ENCODE assay signal across 16 mouse cellular contexts in genomic region chr6:55539196-55539595, GRCm38 (mm10).
A peak's percentile ranks its signal among the peaks of the same experiment; 100 is the strongest.
DNase-seq lines count a peak whose midpoint lies in the region; ATAC-seq and TF ChIP-seq lines count a peak whose summit lies in the region.
"Had no signal": no experiment of that assay in that cellular context is flagged by ENCODE, and none has a peak within 500 bp of the region (broad histone marks: within the 10 kb centered on the region; RNA-seq: fewer than 3 reads in every experiment).

No protein-coding gene starts in this region.

- DNase-seq in heart, adult 11 months: peak; percentile 58
- DNase-seq in heart, embryonic 10.5 days (ENCODE audit: low spot score): no peak
- peak; percentile 31 to 50 for DNase-seq in layer of hippocampus, postnatal 10 days (ENCODE audit: low spot score in 2 of 2)
- peak; percentile 68 for DNase-seq in midbrain, postnatal 0 days (ENCODE audit: low spot score)
- no peak for DNase-seq in adipocyte (ENCODE audit: low spot score)
- DNase-seq in heart, adult 2 months: no peak
- no peak for DNase-seq in urinary bladder, postnatal 36 days (ENCODE audit: low spot score in 2 of 2)
- DNase-seq: adrenal gland, postnatal 36 days; cerebellum, adult 9-11 months; gastrocnemius, postnatal 14 days; kidney, adult 11 months; thymus, adult 18-20 months had no signal

- 0 out of 2 replicates have a peak, but pooled peaks cover 4% of the 10 kb centered on the region for H3K4me1 ChIP-seq in heart, embryonic 10.5 days
- peaks cover 7% of the 10 kb centered on the region for H3K4me1 ChIP-seq in forebrain, embryonic 16.5 days (replicated peaks; ENCODE audit: control insufficient read depth, insufficient read depth, low read length)
- H3K4me1 ChIP-seq in midbrain, postnatal 0 days (ENCODE audit: insufficient read depth, low read length): no peaks in the 10 kb centered on the region
- H3K4me1 ChIP-seq in heart, adult 2 months (ENCODE audit: control insufficient read depth, insufficient read depth, low read length): no peaks in the 10 kb centered on the region

- peak; percentile 74; the same call in 1 of the 2 replicates for ATAC-seq in forebrain, embryonic 16.5 days
- ATAC-seq in midbrain, postnatal 0 days (ENCODE audit: low FRiP score): peak; percentile 81
- ATAC-seq: Patski had no signal

- H3K27ac ChIP-seq in heart, embryonic 10.5 days: no peak overlapping the region
- no peak overlapping the region for H3K27ac ChIP-seq in forebrain, embryonic 16.5 days (ENCODE audit: low read length)
- peak overlapping the region; percentile 43; the same call in 1 of the 2 replicates for H3K27ac ChIP-seq in midbrain, postnatal 0 days (ENCODE audit: low read depth, low read length)
- H3K27ac ChIP-seq in heart, adult 2 months: no peak overlapping the region
- H3K27ac ChIP-seq: heart, embryonic 15.5 days had no signal

- no peak overlapping the region for H3K9ac ChIP-seq in forebrain, embryonic 16.5 days (replicated peaks; ENCODE audit: low read depth, low read length)
- H3K9ac ChIP-seq in midbrain, postnatal 0 days (replicated peaks; ENCODE audit: low read length, poor library complexity, severe bottlenecking): no peak overlapping the region
- no peak overlapping the region for H3K9ac ChIP-seq in heart, adult 2 months (ENCODE audit: low read depth, low read length)
- H3K9ac ChIP-seq: heart, embryonic 15.5 days had no signal

- 69% methylated on average over 10 of the region's 10 CpGs for WGBS in heart, embryonic 10.5 days
- WGBS in forebrain, embryonic 16.5 days: 38% methylated on average over 10 of the region's 10 CpGs
- 7% methylated on average over 10 of the region's 10 CpGs for WGBS in midbrain, postnatal 0 days
- WGBS in heart, adult 2 months: 62% methylated on average over 10 of the region's 10 CpGs

- no peak for TF ChIP-seq EP300 in heart, adult 2 months (IDR thresholded peaks at IDR 0.05; ENCODE audit: insufficient read depth, low read depth, low read length)

- no peaks in the 10 kb centered on the region for H3K79me2 ChIP-seq in heart, adult 2 months (replicated peaks; ENCODE audit: control insufficient read depth, insufficient read depth, low read length)

- no peak overlapping the region for H3K4me3 ChIP-seq in heart, embryonic 10.5 days
- no peak overlapping the region for H3K4me3 ChIP-seq in forebrain, embryonic 16.5 days (replicated peaks; ENCODE audit: low read length)
- 0 out of 2 replicates have a peak overlapping the region, but pooled peaks have one; percentile 5 for H3K4me3 ChIP-seq in midbrain, postnatal 0 days (ENCODE audit: low read depth, low read length)
- H3K4me3 ChIP-seq in heart, adult 2 months: no peak overlapping the region
- H3K4me3 ChIP-seq: heart, embryonic 15.5 days; megakaryocyte, embryonic 14.5 days had no signal

- 0 out of 2 replicates have a peak overlapping the region, but pooled peaks have one; percentile 1 for H3K4me2 ChIP-seq in forebrain, embryonic 16.5 days (ENCODE audit: low read length)
- H3K4me2 ChIP-seq in midbrain, postnatal 0 days (ENCODE audit: low read depth, low read length, poor library complexity, severe bottlenecking): peak overlapping the region; percentile 35
- H3K4me2 ChIP-seq: heart, embryonic 15.5 days had no signal

- H3K9me3 ChIP-seq in heart, embryonic 10.5 days: no peaks in the 10 kb centered on the region
- H3K9me3 ChIP-seq in forebrain, embryonic 16.5 days (ENCODE audit: control insufficient read depth, low read length): no peaks in the 10 kb centered on the region
- no peaks in the 10 kb centered on the region for H3K9me3 ChIP-seq in midbrain, postnatal 0 days (ENCODE audit: low read length)
- H3K9me3 ChIP-seq: heart, embryonic 15.5 days; megakaryocyte, embryonic 14.5 days had no signal

- TF ChIP-seq POLR2A in heart, adult 2 months (IDR thresholded peaks at IDR 0.05; ENCODE audit: insufficient read depth, low read depth, low read length): no peak

- H3K36me3 ChIP-seq in heart, embryonic 10.5 days: no peaks in the 10 kb centered on the region
- H3K36me3 ChIP-seq in forebrain, embryonic 16.5 days (ENCODE audit: control insufficient read depth, insufficient read depth): no peaks in the 10 kb centered on the region
- H3K36me3 ChIP-seq in midbrain, postnatal 0 days (ENCODE audit: insufficient read depth, low read length): no peaks in the 10 kb centered on the region
- H3K36me3 ChIP-seq in heart, adult 2 months (ENCODE audit: control insufficient read depth, insufficient read depth, low read length): no peaks in the 10 kb centered on the region
- H3K36me3 ChIP-seq: heart, embryonic 15.5 days had no signal

- H3K27me3 ChIP-seq in heart, embryonic 10.5 days (ENCODE audit: insufficient read depth, poor library complexity, severe bottlenecking): no peaks in the 10 kb centered on the region
- no peaks in the 10 kb centered on the region for H3K27me3 ChIP-seq in forebrain, embryonic 16.5 days (replicated peaks; ENCODE audit: control insufficient read depth, insufficient read depth, low read length)
- no peaks in the 10 kb centered on the region for H3K27me3 ChIP-seq in midbrain, postnatal 0 days (ENCODE audit: insufficient read depth, low read length)
- H3K27me3 ChIP-seq in heart, adult 2 months (ENCODE audit: control insufficient read depth, insufficient read depth, low read length): no peaks in the 10 kb centered on the region
- H3K27me3 ChIP-seq: heart, embryonic 15.5 days had no signal

- intact Hi-C loops in heart, adult 2 months (cut with DNase I): no loop called here

- TF ChIP-seq CTCF in midbrain, postnatal 0 days (IDR thresholded peaks at IDR 0.05): no peak
- TF ChIP-seq CTCF in heart, adult 2 months (IDR thresholded peaks at IDR 0.05): no peak

Comparison
In these comparisons a context has a peak if more than half of its experiments do, and no peak if none do; other contexts are left out.
1. DNase-seq: peak in heart, adult 11 months (single experiment), layer of hippocampus, postnatal 10 days (2 of 2) and midbrain, postnatal 0 days (single experiment); none in heart, embryonic 10.5 days (single experiment), adipocyte (single experiment), heart, adult 2 months (0 of 2) and urinary bladder, postnatal 36 days (0 of 2).